Mouse (Mus musculus) midbrain, embryonic 14.5 days (tissue): ENCODE data around the gene Gm12830. TPM values are rescaled to one million over a fixed set of nuclear protein-coding genes. Genes with fewer than 3 reads are reported as not detected.
A peak's percentile ranks its signal among the peaks of the same experiment; 100 is the strongest.

Experiments
- ATAC-seq: fragments of 200-750 bp; cut with Nextera tagmentation; 2 replicates; pipeline ENCODE4 v1.8.0; 2017; ENCODE audit warnings: moderate number of reproducible peaks, moderate library complexity; ENCODE audit not compliant: low FRiP score, low TSS enrichment
- DNase-seq: peaks from one replicate; pipeline ENCODE4 v3.0.0-alpha.2; 2015
- H3K27ac ChIP-seq: fragments of 300-500 bp; sonication (generic); replicated peaks from 2 replicates; pipeline ENCODE4 v1.5.1; 2014; ENCODE audit warnings: mild to moderate bottlenecking, low read depth, low read length, moderate library complexity
- H3K27me3 ChIP-seq: fragments of 300-500 bp; sonication (generic); 2 replicates; pipeline ENCODE4 v1.6.1; 2014; ENCODE audit warnings: low read length, control low read depth, mixed read lengths; ENCODE audit not compliant: control insufficient read depth, insufficient read depth
- H3K36me3 ChIP-seq: fragments of 300-500 bp; sonication (generic); 2 replicates; pipeline ENCODE4 v1.6.1; 2014; ENCODE audit warnings: low read length, control low read depth; ENCODE audit not compliant: control insufficient read depth, insufficient read depth
- H3K4me1 ChIP-seq: fragments of 300-500 bp; sonication (generic); 2 replicates; pipeline ENCODE4 v1.6.1; 2014; ENCODE audit warnings: mild to moderate bottlenecking, antibody characterized with exemption, low read length, control low read depth; ENCODE audit not compliant: control insufficient read depth, insufficient read depth
- H3K4me2 ChIP-seq: fragments of 300-500 bp; sonication (generic); 2 replicates; pipeline ENCODE4 v1.6.1; 2014; ENCODE audit warnings: mild to moderate bottlenecking, low read length, moderate library complexity
- H3K4me3 ChIP-seq: fragments of 300-500 bp; sonication (generic); replicated peaks from 2 replicates; pipeline ENCODE4 v1.5.1; 2014; ENCODE audit warnings: low read depth, low read length
- H3K9ac ChIP-seq: fragments of 300-500 bp; sonication (generic); replicated peaks from 2 replicates; pipeline ENCODE4 v1.6.1; 2014; ENCODE audit warnings: mild to moderate bottlenecking, low read length, moderate library complexity
- H3K9me3 ChIP-seq: fragments of 300-500 bp; sonication (generic); 2 replicates; pipeline ENCODE4 v1.6.1; 2016; ENCODE audit warnings: low read length, control low read depth, mixed read lengths; ENCODE audit not compliant: control insufficient read depth
- WGBS: fragments of 180-500 bp; shearing (Covaris S2); extraction: QIAGEN DNeasy Blood & Tissue Kit; methylation state at CpG from one replicate; pipeline ENCODE4 v1.1.7; 2014; 5-methylcytosine and 5-hydroxymethylcytosine counted together
- polyA plus RNA-seq: library from polyadenylated mRNA; unstranded; fragments of >200 nt; fragmentation: Nextera tagmentation; extraction: Ambion mirVana; gene quantifications from 2 replicates; pipeline ENCODE4 v1.2.1, GENCODE M21; 2014

Gene Gm12830
- polyA plus RNA-seq, 1 experiment from 2014 or later = not detected

DNA sequence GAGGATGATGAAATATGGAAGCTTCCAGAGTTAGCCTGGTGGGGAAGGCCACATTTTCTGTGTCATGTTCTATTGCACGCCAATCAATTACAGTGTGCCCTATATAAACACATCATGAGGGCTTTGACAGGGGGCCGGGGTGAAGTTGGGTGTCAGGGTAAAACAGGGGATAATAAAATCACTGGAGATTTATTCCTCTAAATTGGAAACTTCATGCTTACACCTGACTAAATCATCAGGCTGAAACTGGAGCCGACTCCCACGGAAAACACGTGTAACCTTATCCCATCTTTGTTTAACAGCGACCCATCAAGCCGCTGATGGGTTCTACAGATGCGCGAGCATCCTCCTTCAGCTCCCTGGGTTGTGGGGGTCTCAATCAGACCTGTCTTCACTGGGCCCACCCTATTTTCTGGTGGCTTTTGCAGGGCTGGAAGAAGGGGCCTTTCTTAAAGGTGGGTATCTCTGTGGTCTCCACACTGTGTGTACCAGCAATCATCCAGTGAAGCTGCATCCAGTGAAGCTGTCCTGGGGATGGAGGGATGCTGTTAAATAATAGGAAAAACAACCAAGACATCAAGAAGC is 19.9 kb downstream of the Gm12830 start:
- no peaks in the 10 kb centered on the region for H3K9me3 ChIP-seq
- H3K4me3 ChIP-seq = no peak overlapping the region
- no peak overlapping the region for H3K27ac ChIP-seq
- ATAC-seq = no peak
- WGBS = 67% methylated on average over 9 of the region's 9 CpGs
- no peak for DNase-seq
- no peak overlapping the region for H3K9ac ChIP-seq
- H3K36me3 ChIP-seq = no peaks in the 10 kb centered on the region
- peaks cover 8% of the 10 kb centered on the region for H3K4me1 ChIP-seq
- no peak overlapping the region for H3K4me2 ChIP-seq
- peaks cover 29% of the 10 kb centered on the region for H3K27me3 ChIP-seq

DNA sequence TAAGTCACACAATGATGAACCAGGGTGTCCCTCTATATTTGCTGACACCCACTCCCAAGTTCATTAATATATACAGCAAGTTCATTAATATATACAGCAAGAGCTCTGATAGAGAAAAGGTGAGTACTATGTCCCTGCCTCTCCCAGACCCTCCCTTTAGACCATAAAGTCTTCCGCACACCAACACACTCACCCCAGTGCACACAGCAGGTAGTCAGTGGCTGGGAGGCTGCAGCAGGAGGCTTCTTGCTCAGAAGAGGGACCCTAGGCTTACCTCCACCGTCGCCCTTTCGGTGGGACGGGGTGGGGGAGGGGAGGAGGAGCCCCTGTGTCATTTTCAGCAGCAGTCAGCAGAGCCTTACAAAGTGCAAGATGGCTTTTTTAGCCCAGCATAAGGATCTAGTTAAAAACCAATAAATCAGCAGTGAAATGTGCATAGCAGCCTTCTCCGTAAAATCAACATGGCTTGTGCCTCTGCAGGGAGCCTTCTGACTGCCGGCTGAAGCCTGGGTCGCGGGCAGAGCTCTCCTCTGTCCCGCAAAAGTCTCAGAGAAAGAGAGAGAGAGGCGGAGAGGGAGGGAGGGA is 20.9 kb downstream of the Gm12830 start:
- DNase-seq (peak; percentile 37), ATAC-seq (no peak; the same call in 1 of the 2 replicates)
- no peaks in the 10 kb centered on the region for H3K9me3 ChIP-seq
- H3K27me3 ChIP-seq = peaks cover 29% of the 10 kb centered on the region
- no peak overlapping the region for H3K9ac ChIP-seq
- no peak overlapping the region for H3K4me3 ChIP-seq
- WGBS = 3% methylated on average over 10 of the region's 11 CpGs
- H3K4me2 ChIP-seq = peak overlapping the region; percentile 40
- peaks cover 8% of the 10 kb centered on the region for H3K4me1 ChIP-seq
- H3K36me3 ChIP-seq = no peaks in the 10 kb centered on the region
- no peak overlapping the region for H3K27ac ChIP-seq

DNA sequence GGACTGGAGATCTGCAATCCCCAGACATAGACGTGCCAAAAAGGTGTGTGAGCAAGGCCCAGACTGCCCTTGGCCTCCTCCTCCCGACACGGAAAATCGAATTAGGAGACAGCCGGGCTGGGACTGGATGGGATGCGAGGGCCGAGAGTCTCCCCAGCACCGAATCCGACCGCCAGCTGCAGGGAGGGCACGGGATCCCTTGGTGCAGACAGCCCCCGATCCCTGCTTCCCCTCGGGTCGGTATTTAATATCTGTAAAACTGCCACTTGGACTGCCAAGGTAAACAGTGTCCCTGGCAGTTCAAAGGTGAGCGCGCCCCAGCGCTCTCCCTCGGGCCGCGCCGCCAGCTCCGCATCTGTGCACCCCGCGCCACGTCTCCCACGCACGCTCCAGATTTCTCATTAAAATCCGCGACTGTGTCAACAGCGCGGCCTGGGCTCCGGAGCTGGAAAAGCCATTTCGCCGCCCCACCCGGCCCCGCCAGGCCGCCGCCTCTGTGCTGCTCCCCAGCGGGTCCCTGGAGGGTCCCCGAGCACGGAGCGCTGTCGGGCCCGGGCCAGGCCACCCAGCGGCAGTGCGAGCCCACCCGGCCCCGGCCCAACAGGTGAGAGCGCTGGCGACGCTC is 21.7 kb downstream of the Gm12830 start:
- peak; percentile 76 for ATAC-seq
- under 1% methylated on average over 51 of the region's 51 CpGs for WGBS

DNA sequence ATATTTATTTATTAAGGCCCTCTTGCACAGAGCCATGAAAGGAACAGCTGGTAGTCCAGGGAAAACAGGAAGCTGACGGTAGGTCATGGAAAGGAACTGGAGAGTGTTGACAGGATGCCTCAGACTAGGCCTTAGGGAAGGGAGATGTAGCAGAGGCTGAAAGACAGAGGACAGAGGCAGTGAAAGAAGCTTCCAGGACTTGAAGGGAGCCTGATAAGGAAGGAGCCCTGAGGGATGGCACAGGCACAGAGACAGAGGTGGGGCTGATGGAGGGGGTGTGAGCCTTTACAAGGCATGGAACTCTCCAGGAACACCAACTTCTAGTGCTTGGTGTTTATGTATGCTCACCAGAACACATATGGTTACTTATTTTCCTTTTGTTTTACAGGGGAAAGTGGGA is 23.1 kb downstream of the Gm12830 start:
- no peaks in the 10 kb centered on the region for H3K9me3 ChIP-seq
- 61% methylated on average over 1 of the region's 1 CpGs for WGBS
- ATAC-seq (no peak), DNase-seq (no peak)
- H3K4me1 ChIP-seq = peaks cover 8% of the 10 kb centered on the region
- H3K27me3 ChIP-seq = peaks cover 29% of the 10 kb centered on the region
- H3K4me2 ChIP-seq = no peak overlapping the region
- H3K9ac ChIP-seq = no peak overlapping the region
- no peak overlapping the region for H3K27ac ChIP-seq
- no peak overlapping the region for H3K4me3 ChIP-seq
- no peaks in the 10 kb centered on the region for H3K36me3 ChIP-seq

More for the DNA sequence above, 21.7 kb downstream of the Gm12830 start:
- H3K9me3 ChIP-seq = no peaks in the 10 kb centered on the region
- peaks cover 8% of the 10 kb centered on the region for H3K4me1 ChIP-seq
- peak overlapping the region; percentile 42 for H3K4me3 ChIP-seq
- peak overlapping the region; percentile 56 for H3K9ac ChIP-seq
- H3K27ac ChIP-seq = no peak overlapping the region
- peak; percentile 72 for DNase-seq
- peaks cover 29% of the 10 kb centered on the region for H3K27me3 ChIP-seq
- H3K36me3 ChIP-seq = no peaks in the 10 kb centered on the region
- H3K4me2 ChIP-seq = peak overlapping the region; percentile 90

DNA sequence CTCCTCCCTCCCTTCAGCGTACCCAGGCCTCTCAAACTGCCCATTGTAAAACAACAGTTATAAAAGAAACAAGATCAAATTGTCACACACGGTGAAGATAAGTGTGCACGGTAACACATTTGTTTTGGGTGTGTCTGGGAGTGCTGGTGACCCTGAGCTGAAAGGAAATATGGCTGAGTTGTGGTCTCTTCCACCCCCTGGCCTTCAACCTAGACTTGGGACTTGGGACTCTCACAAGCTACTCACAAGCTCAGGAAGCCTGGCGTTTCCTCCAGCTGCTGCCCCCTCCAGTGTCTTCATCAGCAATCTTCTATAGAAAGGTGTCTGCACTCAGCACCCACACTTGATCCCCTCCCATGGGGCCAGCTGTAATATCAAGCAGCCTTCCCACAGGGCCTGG is 24.1 kb downstream of the Gm12830 start:
- Histone ChIP-seq H3K4me3 (no peak overlapping the region), H3K36me3 (no peaks in the 10 kb centered on the region), H3K9ac (no peak overlapping the region), H3K9me3 (no peaks in the 10 kb centered on the region), H3K4me2 (no peak overlapping the region), H3K27me3 (peaks cover 29% of the 10 kb centered on the region), H3K27ac (no peak overlapping the region), H3K4me1 (peaks cover 8% of the 10 kb centered on the region)
- ATAC-seq = no peak
- WGBS = 57% methylated on average over 4 of the region's 4 CpGs
- DNase-seq = no peak

DNA sequence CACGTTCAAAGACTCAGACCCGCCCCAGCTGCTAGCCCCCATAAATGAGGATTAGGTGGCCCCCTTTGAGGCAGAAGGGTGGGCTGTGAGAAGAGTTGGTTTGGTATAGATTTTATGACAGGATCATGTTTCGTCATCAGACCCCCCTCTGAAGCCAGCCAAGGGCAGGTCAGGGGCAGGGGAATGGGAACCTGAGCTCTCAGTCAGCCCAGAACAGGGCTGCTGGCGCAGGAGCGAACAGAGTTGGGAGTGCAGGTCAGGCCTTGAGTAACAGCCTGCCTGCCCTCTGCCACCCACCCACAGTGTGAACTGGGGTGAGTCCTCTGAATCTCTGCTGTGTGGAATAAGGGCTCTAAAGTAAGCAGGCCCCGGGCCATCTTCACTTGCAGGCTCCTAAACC is 25.2 kb downstream of the Gm12830 start:
- 80% methylated on average over 6 of the region's 6 CpGs for WGBS
- ATAC-seq = no peak

DNA sequence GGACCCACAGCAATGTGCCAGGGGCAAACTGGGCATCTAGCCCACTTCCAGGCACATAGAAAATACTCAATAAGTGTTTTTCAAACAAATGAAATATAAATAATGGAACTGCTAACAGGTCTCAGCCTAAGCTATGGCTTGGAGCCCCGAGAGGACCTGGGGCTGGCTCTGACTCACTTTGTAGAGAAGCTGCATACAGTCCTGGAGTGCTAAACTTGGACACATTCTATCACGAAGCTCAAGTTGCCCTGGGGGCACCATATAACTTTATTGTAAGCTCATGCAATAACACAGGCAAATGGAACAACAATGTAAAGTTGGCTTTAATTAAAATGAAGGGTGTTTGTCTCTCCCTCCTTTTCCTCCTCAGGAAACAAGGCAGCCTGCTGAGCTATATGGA is 32.4 kb downstream of the Gm12830 start:
- Histone ChIP-seq H3K9me3 (no peaks in the 10 kb centered on the region), H3K27me3 (no peaks in the 10 kb centered on the region), H3K4me2 (no peak overlapping the region), H3K4me3 (no peak overlapping the region), H3K9ac (no peak overlapping the region), H3K27ac (no peak overlapping the region), H3K4me1 (no peaks in the 10 kb centered on the region), H3K36me3 (no peaks in the 10 kb centered on the region)
- 83% methylated on average over 2 of the region's 2 CpGs for WGBS
- no peak for ATAC-seq
- no peak for DNase-seq

More for the DNA sequence above, 25.2 kb downstream of the Gm12830 start:
- no peak overlapping the region for H3K4me2 ChIP-seq
- DNase-seq = no peak
- H3K36me3 ChIP-seq = no peaks in the 10 kb centered on the region
- peaks cover 25% of the 10 kb centered on the region for H3K27me3 ChIP-seq
- no peaks in the 10 kb centered on the region for H3K9me3 ChIP-seq
- no peak overlapping the region for H3K4me3 ChIP-seq
- no peak overlapping the region for H3K27ac ChIP-seq
- no peak overlapping the region for H3K9ac ChIP-seq
- peaks cover 8% of the 10 kb centered on the region for H3K4me1 ChIP-seq

DNA sequence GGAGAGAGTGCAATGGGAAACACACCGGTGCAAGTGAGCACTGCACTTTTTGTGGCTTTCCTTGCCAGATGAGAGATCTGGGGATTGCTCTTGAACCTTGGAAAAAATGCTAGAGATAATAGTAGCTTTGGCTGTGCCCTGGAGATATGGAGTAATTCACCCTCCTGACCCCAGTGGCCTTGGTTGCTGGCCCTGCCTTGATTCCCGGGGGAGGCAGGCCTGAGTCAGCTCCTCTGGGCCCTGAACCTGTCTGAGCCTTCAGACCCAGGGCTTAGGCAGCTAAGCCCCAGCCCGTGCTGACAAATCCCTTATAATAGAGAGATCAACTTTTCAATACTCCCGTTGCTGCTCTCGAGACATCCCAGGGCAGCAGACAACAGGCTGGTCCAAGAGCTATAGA is 36.9 kb downstream of the Gm12830 start:
- no peak overlapping the region for H3K4me2 ChIP-seq
- no peaks in the 10 kb centered on the region for H3K27me3 ChIP-seq
- 15% methylated on average over 5 of the region's 5 CpGs for WGBS
- no peaks in the 10 kb centered on the region for H3K9me3 ChIP-seq
- H3K36me3 ChIP-seq = no peaks in the 10 kb centered on the region
- no peaks in the 10 kb centered on the region for H3K4me1 ChIP-seq
- H3K9ac ChIP-seq = no peak overlapping the region
- ATAC-seq (no peak), DNase-seq (no peak)
- no peak overlapping the region for H3K4me3 ChIP-seq
- no peak overlapping the region for H3K27ac ChIP-seq

DNA sequence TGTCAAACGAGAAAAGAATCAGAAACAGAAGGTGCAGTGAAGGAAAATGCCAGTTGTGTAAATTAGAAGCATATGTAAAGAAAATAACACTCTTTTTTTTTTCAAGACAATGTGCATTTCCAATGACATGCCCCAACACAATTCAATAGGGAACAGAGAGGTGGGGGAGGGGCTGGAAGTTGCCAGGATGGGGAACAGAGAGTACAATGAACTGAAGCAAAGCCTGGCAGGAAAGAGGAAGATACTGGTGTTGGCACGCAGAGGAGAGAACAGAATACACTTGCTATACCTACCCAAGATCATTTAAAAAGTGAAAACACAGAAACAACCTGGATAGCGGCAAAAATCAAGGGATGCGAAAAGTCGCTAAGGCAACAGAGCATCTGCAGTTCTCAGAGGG is 41.6 kb downstream of the Gm12830 start:
- H3K36me3 ChIP-seq = no peaks in the 10 kb centered on the region
- H3K27ac ChIP-seq = no peak overlapping the region
- no peak overlapping the region for H3K4me2 ChIP-seq
- no peaks in the 10 kb centered on the region for H3K27me3 ChIP-seq
- no peaks in the 10 kb centered on the region for H3K9me3 ChIP-seq
- H3K4me1 ChIP-seq = no peaks in the 10 kb centered on the region
- WGBS = 80% methylated on average over 5 of the region's 5 CpGs
- H3K9ac ChIP-seq = no peak overlapping the region
- H3K4me3 ChIP-seq = no peak overlapping the region
- ATAC-seq = no peak
- DNase-seq = no peak
